Mouse (Mus musculus): ENCODE measurements around the gene Lrrc4. TPM values are rescaled to one million over a fixed set of nuclear protein-coding genes. Genes with fewer than 3 reads are reported as not detected.
A peak's percentile ranks its signal among the peaks of the same experiment; 100 is the strongest.

The Lrrc4 gene
- polyA plus RNA-seq, 1 experiment from 2014 or later = 6.9 TPM

- ATAC-seq (ENCODE audit: low FRiP score, low read depth) = peak; percentile 80
- Histone ChIP-seq H3K27me3 (replicated peaks) (no peaks in the 10 kb centered on the region), H3K4me3 (no peak overlapping the region), H3K27ac (peak overlapping the region; percentile 70), H3K4me2 (replicated peaks) (peak overlapping the region; percentile 32), H3K9ac (no peak overlapping the region), H3K36me3 (no peaks in the 10 kb centered on the region), H3K9me3 (no peaks in the 10 kb centered on the region), H3K4me1 (peaks cover 28% of the 10 kb centered on the region)
- WGBS = 22% methylated on average over 10 of the region's 10 CpGs
Measured at GRCm38 (mm10) chr6:28756306-28757018, 75.1 kb downstream of the Lrrc4 start.

- H3K9ac ChIP-seq = no peak overlapping the region
- peaks cover 30% of the 10 kb centered on the region for H3K4me1 ChIP-seq
- H3K9me3 ChIP-seq = no peaks in the 10 kb centered on the region
- no peaks in the 10 kb centered on the region for H3K36me3 ChIP-seq
- H3K4me2 ChIP-seq (replicated peaks) = no peak overlapping the region
- no peak for ATAC-seq (ENCODE audit: low FRiP score, low read depth)
- H3K27ac ChIP-seq = no peak overlapping the region
- H3K27me3 ChIP-seq (replicated peaks) = no peaks in the 10 kb centered on the region
- H3K4me3 ChIP-seq = no peak overlapping the region
- WGBS = 91% methylated on average over 6 of the region's 6 CpGs
Measured at GRCm38 (mm10) chr6:28754127-28754898, 77.2 kb downstream of the Lrrc4 start.

- no peak for ATAC-seq (ENCODE audit: low FRiP score, low read depth)
- Histone ChIP-seq H3K4me2 (replicated peaks) (no peak overlapping the region), H3K36me3 (no peaks in the 10 kb centered on the region), H3K9me3 (no peaks in the 10 kb centered on the region), H3K27me3 (replicated peaks) (no peaks in the 10 kb centered on the region), H3K4me3 (no peak overlapping the region), H3K4me1 (peaks cover 30% of the 10 kb centered on the region), H3K27ac (no peak overlapping the region), H3K9ac (no peak overlapping the region)
- WGBS = 78% methylated on average over 5 of the region's 5 CpGs
Measured at GRCm38 (mm10) chr6:28753681-28754080, 77.9 kb downstream of the Lrrc4 start.

- no peaks in the 10 kb centered on the region for H3K9me3 ChIP-seq
- no peaks in the 10 kb centered on the region for H3K36me3 ChIP-seq
- 90% methylated on average over 5 of the region's 5 CpGs for WGBS
- no peak overlapping the region for H3K9ac ChIP-seq
- H3K27ac ChIP-seq = no peak overlapping the region
- no peaks in the 10 kb centered on the region for H3K27me3 ChIP-seq (replicated peaks)
- no peak for ATAC-seq (ENCODE audit: low FRiP score, low read depth)
- no peak overlapping the region for H3K4me2 ChIP-seq (replicated peaks)
- H3K4me3 ChIP-seq = no peak overlapping the region
- peaks cover 29% of the 10 kb centered on the region for H3K4me1 ChIP-seq
Measured at GRCm38 (mm10) chr6:28753217-28753616, 78.3 kb downstream of the Lrrc4 start.

GRCm38 (mm10) chr6:28751186-28751585, 80.4 kb downstream of the Lrrc4 start:
- ATAC-seq (ENCODE audit: low FRiP score, low read depth) = no peak
- no peaks in the 10 kb centered on the region for H3K27me3 ChIP-seq (replicated peaks)
- no peak overlapping the region for H3K4me2 ChIP-seq (replicated peaks)
- no peak overlapping the region for H3K9ac ChIP-seq
- 85% methylated on average over 3 of the region's 3 CpGs for WGBS
- H3K9me3 ChIP-seq = no peaks in the 10 kb centered on the region
- no peak overlapping the region for H3K27ac ChIP-seq
- H3K36me3 ChIP-seq = 0 out of 2 replicates have a peak, but pooled peaks cover 4% of the 10 kb centered on the region
- peaks cover 19% of the 10 kb centered on the region for H3K4me1 ChIP-seq
- no peak overlapping the region for H3K4me3 ChIP-seq

- WGBS = 69% methylated on average over 3 of the region's 3 CpGs
- H3K9me3 ChIP-seq = no peaks in the 10 kb centered on the region
- no peak overlapping the region for H3K27ac ChIP-seq
- no peak overlapping the region for H3K4me2 ChIP-seq (replicated peaks)
- no peak overlapping the region for H3K4me3 ChIP-seq
- ATAC-seq (ENCODE audit: low FRiP score, low read depth) = no peak
- 0 out of 2 replicates have a peak, but pooled peaks cover 4% of the 10 kb centered on the region for H3K36me3 ChIP-seq
- H3K4me1 ChIP-seq = peaks cover 13% of the 10 kb centered on the region
- no peaks in the 10 kb centered on the region for H3K27me3 ChIP-seq (replicated peaks)
- no peak overlapping the region for H3K9ac ChIP-seq
Measured at GRCm38 (mm10) chr6:28749224-28749623, 82.3 kb downstream of the Lrrc4 start.

- Histone ChIP-seq H3K4me2 (replicated peaks) (no peak overlapping the region), H3K36me3 (0 out of 2 replicates have a peak, but pooled peaks cover 4% of the 10 kb centered on the region), H3K4me1 (peaks cover 20% of the 10 kb centered on the region), H3K4me3 (no peak overlapping the region), H3K9ac (no peak overlapping the region), H3K9me3 (no peaks in the 10 kb centered on the region), H3K27me3 (replicated peaks) (no peaks in the 10 kb centered on the region), H3K27ac (no peak overlapping the region)
- WGBS = 62% methylated on average over 14 of the region's 14 CpGs
- ATAC-seq (ENCODE audit: low FRiP score, low read depth) = no peak
Measured at GRCm38 (mm10) chr6:28747931-28748670, 83.4 kb downstream of the Lrrc4 start.

- WGBS = 94% methylated on average over 5 of the region's 5 CpGs
Measured at GRCm38 (mm10) chr6:28747025-28747424, 84.5 kb downstream of the Lrrc4 start.

GRCm38 (mm10) chr6:28745864-28746263, 85.7 kb downstream of the Lrrc4 start:
- ATAC-seq (ENCODE audit: low FRiP score, low read depth) = no peak
- Histone ChIP-seq H3K9me3 (no peaks in the 10 kb centered on the region), H3K4me2 (replicated peaks) (no peak overlapping the region), H3K4me1 (peaks cover 20% of the 10 kb centered on the region), H3K4me3 (no peak overlapping the region), H3K36me3 (0 out of 2 replicates have a peak, but pooled peaks cover 4% of the 10 kb centered on the region), H3K27me3 (replicated peaks) (no peaks in the 10 kb centered on the region), H3K9ac (no peak overlapping the region), H3K27ac (no peak overlapping the region)
- WGBS = 81% methylated on average over 7 of the region's 7 CpGs

More at GRCm38 (mm10) chr6:28747025-28747424, 84.5 kb downstream of the Lrrc4 start:
- H3K4me2 ChIP-seq (replicated peaks) = no peak overlapping the region
- H3K27ac ChIP-seq = no peak overlapping the region
- no peaks in the 10 kb centered on the region for H3K9me3 ChIP-seq
- H3K4me3 ChIP-seq = no peak overlapping the region
- 0 out of 2 replicates have a peak, but pooled peaks cover 4% of the 10 kb centered on the region for H3K36me3 ChIP-seq
- H3K27me3 ChIP-seq (replicated peaks) = no peaks in the 10 kb centered on the region
- no peak for ATAC-seq (ENCODE audit: low FRiP score, low read depth)
- peaks cover 20% of the 10 kb centered on the region for H3K4me1 ChIP-seq
- no peak overlapping the region for H3K9ac ChIP-seq

GRCm38 (mm10) chr6:28743586-28743985, 88.0 kb downstream of the Lrrc4 start:
- Histone ChIP-seq H3K9me3 (no peaks in the 10 kb centered on the region), H3K9ac (no peak overlapping the region), H3K27me3 (replicated peaks) (no peaks in the 10 kb centered on the region), H3K4me1 (peaks cover 15% of the 10 kb centered on the region; the same call in 1 of the 2 replicates), H3K36me3 (0 out of 2 replicates have a peak, but pooled peaks cover 4% of the 10 kb centered on the region), H3K4me3 (no peak overlapping the region), H3K4me2 (replicated peaks) (no peak overlapping the region), H3K27ac (no peak overlapping the region)
- ATAC-seq (ENCODE audit: low FRiP score, low read depth) = no peak
- WGBS = 23% methylated on average over 1 of the region's 1 CpGs

GRCm38 (mm10) chr6:28737601-28738000, 93.9 kb downstream of the Lrrc4 start:
- 97% methylated on average over 1 of the region's 1 CpGs for WGBS
- no peak overlapping the region for H3K4me3 ChIP-seq

GRCm38 (mm10) chr6:28736665-28737064, 94.9 kb downstream of the Lrrc4 start:
- H3K27me3 ChIP-seq (replicated peaks) = no peaks in the 10 kb centered on the region
- WGBS = 72% methylated on average over 7 of the region's 7 CpGs
- H3K9me3 ChIP-seq = no peaks in the 10 kb centered on the region
- H3K4me2 ChIP-seq (replicated peaks) = no peak overlapping the region
- no peak for ATAC-seq (ENCODE audit: low FRiP score, low read depth)
- H3K4me3 ChIP-seq = no peak overlapping the region
- H3K4me1 ChIP-seq = no peaks in the 10 kb centered on the region
- no peak overlapping the region for H3K27ac ChIP-seq
- no peaks in the 10 kb centered on the region for H3K36me3 ChIP-seq
- H3K9ac ChIP-seq = no peak overlapping the region

More at GRCm38 (mm10) chr6:28737601-28738000, 93.9 kb downstream of the Lrrc4 start:
- H3K9me3 ChIP-seq = no peaks in the 10 kb centered on the region
- ATAC-seq (ENCODE audit: low FRiP score, low read depth) = no peak
- H3K36me3 ChIP-seq = no peaks in the 10 kb centered on the region
- no peak overlapping the region for H3K27ac ChIP-seq
- no peak overlapping the region for H3K4me2 ChIP-seq (replicated peaks)
- H3K27me3 ChIP-seq (replicated peaks) = no peaks in the 10 kb centered on the region
- H3K9ac ChIP-seq = no peak overlapping the region
- H3K4me1 ChIP-seq = no peaks in the 10 kb centered on the region
